Mouse (Mus musculus): Measurements from ENCODE around the gene Gm5141.

DNA sequence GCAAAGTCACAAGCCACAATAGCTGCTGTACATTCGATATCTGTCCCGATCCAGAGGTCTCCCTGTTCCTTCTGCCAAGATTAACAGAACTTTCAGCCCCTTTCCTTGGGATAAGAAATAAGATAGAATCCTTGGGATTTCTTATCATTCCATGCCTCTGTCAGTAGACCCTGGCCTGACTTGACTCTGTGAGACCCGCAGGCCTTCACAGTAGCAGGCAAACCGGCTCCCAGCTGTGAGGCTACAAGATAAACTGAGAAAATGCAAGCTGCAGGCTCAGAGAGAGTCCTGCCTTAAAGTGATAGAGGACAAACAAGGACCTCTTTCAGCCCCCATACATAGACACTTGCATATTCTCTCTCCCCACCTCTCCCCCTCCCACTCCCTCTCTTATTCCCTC, 47.7 kb upstream of the Gm5141 start:
- TF ChIP-seq CTCF (IDR thresholded peaks at IDR 0.05; ENCODE audit: extremely low read depth, insufficient read depth, insufficient read length, insufficient replicate concordance): no peak
- TF ChIP-seq POLR2A (IDR thresholded peaks at IDR 0.05; ENCODE audit: low read depth, low read length): no peak

All from spleen, adult 2 months (tissue).